Mouse (Mus musculus): ENCODE measurements around the gene Pi4k2b.

- no peak for TF ChIP-seq POLR2A (IDR thresholded peaks at IDR 0.05; ENCODE audit: control insufficient read depth, low read depth, low read length)
- no peak for TF ChIP-seq CTCF (IDR thresholded peaks at IDR 0.05; ENCODE audit: control insufficient read depth, insufficient read depth, insufficient replicate concordance, low read depth, low read length)
These were observed 13.6 kb upstream of the Pi4k2b start for GRCm38 (mm10) chr5:52727747-52728146.

Measured in testis, adult 2 months (tissue).